Mouse (Mus musculus) leukemia stem cell, adult 10-12 weeks (primary cell): ENCODE results near the gene Serpinb6b. TPM values are rescaled to one million over a fixed set of nuclear protein-coding genes. Genes with fewer than 3 reads are reported as not detected.

Source experiments
- polyA plus RNA-seq: library from polyadenylated mRNA; stranded (reverse); fragments of >175 nt; gene quantifications from 2 replicates; pipeline ENCODE4 v1.2.3, GENCODE M21; 2012; ENCODE audit warnings: low replicate concordance

Serpinb6b gene
- 0.20 and 1.8 TPM in 2 replicates for polyA plus RNA-seq

GRCm38 (mm10) chr13:32964989-32965811 is at the start of gene Serpinb6b:
Gene Serpinb6b, plus strand, starts transcription at chr13:32965209.

GRCm38 (mm10) chr13:33002950-33003349 is 37.9 kb downstream of the Serpinb6b start, which contains the start of gene Serpinb9:
Gene Serpinb9, plus strand, starts transcription at chr13:33003250.

GRCm38 (mm10) chr13:33027244-33027643 is 62.2 kb downstream of the Serpinb6b start, which contains the start of gene Serpinb9b:
Gene Serpinb9b, plus strand, starts transcription at chr13:33027416.

Other genes starting within 250 kb of the Serpinb6b start
- not detected in 2 replicates for gene Mylk4, start 181.3 kb upstream of the Serpinb6b start, polyA plus RNA-seq
- gene Wrnip1, start 163.2 kb upstream of the Serpinb6b start, polyA plus RNA-seq, result 30.3 and 39.1 TPM in 2 replicates
- gene D930007J09Rik, start 162.4 kb upstream of the Serpinb6b start, polyA plus RNA-seq, result not detected in 2 replicates
- gene Serpinb1a, start 114.0 kb upstream of the Serpinb6b start, polyA plus RNA-seq, result 0.25 and 1.4 TPM in 2 replicates
- gene Serpinb1c, start 67.0 kb upstream of the Serpinb6b start, polyA plus RNA-seq, result not detected in 2 replicates
- 0.18 and 0.71 TPM in 2 replicates for gene Serpinb9, start 38.0 kb downstream of the Serpinb6b start, polyA plus RNA-seq
- gene Serpinb9b, start 62.2 kb downstream of the Serpinb6b start, polyA plus RNA-seq, result 0.39 TPM in 1 of 2 replicates, not detected in the other
- not detected in 2 replicates for gene Serpinb1b, start 113.4 kb downstream of the Serpinb6b start, polyA plus RNA-seq
- gene Serpinb9c, start 194.5 kb downstream of the Serpinb6b start, polyA plus RNA-seq, result not detected in 2 replicates
- gene Serpinb9d, start 227.8 kb downstream of the Serpinb6b start, polyA plus RNA-seq, result not detected in 2 replicates